ENCODE assay signal across 26 mouse cellular contexts in genomic region chr13:112409331-112409730, GRCm38 (mm10).
"Had no signal": no experiment of that assay in that cellular context is flagged by ENCODE, and none has a peak within 500 bp of the region (broad histone marks: within the 10 kb centered on the region; RNA-seq: fewer than 3 reads in every experiment).

No protein-coding gene starts in this region.

- H3K9me3 ChIP-seq: heart, embryonic 10.5 days; heart, embryonic 12.5 days; hindbrain, embryonic 10.5 days; hindbrain, embryonic 13.5 days; hindbrain, embryonic 15.5 days; kidney, embryonic 15.5 days; limb, embryonic 13.5 days; limb, embryonic 15.5 days; liver, embryonic 12.5 days had no signal

- H3K4me1 ChIP-seq: heart, embryonic 10.5 days; heart, embryonic 12.5 days; hindbrain, embryonic 13.5 days; hindbrain, embryonic 15.5 days; kidney, embryonic 15.5 days; limb, embryonic 15.5 days had no signal

- DNase-seq: gastrocnemius, adult 2 months; gastrocnemius, postnatal 10 days; gastrocnemius, postnatal 25 days; heart, adult 2 months; heart, postnatal 10 days; heart, postnatal 4 days; kidney, adult 11 months; kidney, adult 2 months; kidney, adult 9 months; kidney, postnatal 14 days; kidney, postnatal 36 days; layer of hippocampus, adult 9-11 months; layer of hippocampus, postnatal 36 days; left cerebral cortex, postnatal 4 days had no signal

- H3K36me3 ChIP-seq: heart, embryonic 10.5 days; heart, embryonic 12.5 days; hindbrain, embryonic 10.5 days; hindbrain, embryonic 13.5 days; hindbrain, embryonic 15.5 days; kidney, embryonic 15.5 days; limb, embryonic 13.5 days; limb, embryonic 15.5 days; liver, embryonic 12.5 days had no signal

- H3K4me3 ChIP-seq: gastrocnemius, adult 2 months; heart, adult 2 months; heart, embryonic 10.5 days; heart, embryonic 12.5 days; hindbrain, embryonic 10.5 days; hindbrain, embryonic 13.5 days; hindbrain, embryonic 15.5 days; kidney, embryonic 15.5 days; limb, embryonic 13.5 days; limb, embryonic 15.5 days; liver, embryonic 12.5 days had no signal

- H3K9ac ChIP-seq: heart, embryonic 12.5 days; hindbrain, embryonic 13.5 days; hindbrain, embryonic 15.5 days; kidney, embryonic 15.5 days; limb, embryonic 13.5 days; limb, embryonic 15.5 days; liver, embryonic 12.5 days; liver, embryonic 14.5 days had no signal

- H3K27ac ChIP-seq: heart, embryonic 10.5 days; hindbrain, embryonic 10.5 days; hindbrain, embryonic 13.5 days; hindbrain, embryonic 15.5 days; hindbrain, postnatal 0 days; kidney, embryonic 15.5 days; kidney, postnatal 0 days; limb, embryonic 13.5 days; limb, embryonic 15.5 days; liver, embryonic 12.5 days; liver, embryonic 14.5 days had no signal
